Mouse (Mus musculus) left cerebral cortex, postnatal 25 days (tissue): ENCODE results near the gene Wdr90. TPM values are rescaled to one million over a fixed set of nuclear protein-coding genes. Genes with fewer than 3 reads are reported as not detected.

Experiments used
- DNase-seq, 2 experiments: peaks; one replicate each; pipeline ENCODE4 v3.0.0; 2022; ENCODE audit warnings: low spot score in 2 of 2, mixed read lengths in 1 of 2
- intact Hi-C: fragments of 180-260 bp; cut with DNase I; formaldehyde crosslinking; loops from one replicate; pipeline ENCODE4 v1.15.1; 2025
- total RNA-seq, 2 experiments: library from RNA; stranded (reverse); gene quantifications; 2 replicates each; pipeline ENCODE4 v1.2.3; 2021

The Wdr90 gene
- total RNA-seq, 2 experiments from 2014 or later: 29.8 to 31.4 TPM

DNA sequence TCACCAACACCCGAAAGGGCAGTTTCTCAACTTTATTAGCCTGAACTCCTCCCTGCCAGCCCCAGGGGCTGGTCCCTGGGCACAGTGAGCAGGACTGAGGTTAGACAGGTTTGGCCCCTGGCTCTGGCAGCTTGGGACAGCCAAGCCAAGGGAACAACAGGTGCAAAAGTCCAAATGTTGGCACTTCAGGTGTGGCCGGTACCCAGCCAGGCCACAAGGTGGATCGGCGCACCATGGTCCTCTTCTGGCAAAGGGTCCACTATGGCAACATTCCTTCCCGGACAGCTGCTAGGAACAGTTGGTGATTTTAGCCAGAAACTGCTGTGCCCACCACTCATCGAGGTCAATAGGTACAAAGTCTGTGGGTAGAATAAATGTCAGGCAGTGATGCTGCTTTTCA lies 2.4 kb upstream of the Wdr90 start:
- DNase-seq: no peak
- intact Hi-C loops: no loop called here

GRCm38 (mm10) chr17:25861704-25862612 lies 657 bp upstream of the Wdr90 start:
- no peak for DNase-seq
- intact Hi-C loops: no loop called here

- no peak for DNase-seq
- intact Hi-C loops: no loop called here
Measured at GRCm38 (mm10) chr17:25860229-25860628, 1.1 kb downstream of the Wdr90 start.

GRCm38 (mm10) chr17:25844396-25844901 lies 16.9 kb downstream of the Wdr90 start, which contains the start of gene Rhot2:
TSS of gene Rhot2 (minus strand) at chr17:25844851.
- intact Hi-C loops: no loop called here
- DNase-seq: peak; percentile 94 to 97

DNA sequence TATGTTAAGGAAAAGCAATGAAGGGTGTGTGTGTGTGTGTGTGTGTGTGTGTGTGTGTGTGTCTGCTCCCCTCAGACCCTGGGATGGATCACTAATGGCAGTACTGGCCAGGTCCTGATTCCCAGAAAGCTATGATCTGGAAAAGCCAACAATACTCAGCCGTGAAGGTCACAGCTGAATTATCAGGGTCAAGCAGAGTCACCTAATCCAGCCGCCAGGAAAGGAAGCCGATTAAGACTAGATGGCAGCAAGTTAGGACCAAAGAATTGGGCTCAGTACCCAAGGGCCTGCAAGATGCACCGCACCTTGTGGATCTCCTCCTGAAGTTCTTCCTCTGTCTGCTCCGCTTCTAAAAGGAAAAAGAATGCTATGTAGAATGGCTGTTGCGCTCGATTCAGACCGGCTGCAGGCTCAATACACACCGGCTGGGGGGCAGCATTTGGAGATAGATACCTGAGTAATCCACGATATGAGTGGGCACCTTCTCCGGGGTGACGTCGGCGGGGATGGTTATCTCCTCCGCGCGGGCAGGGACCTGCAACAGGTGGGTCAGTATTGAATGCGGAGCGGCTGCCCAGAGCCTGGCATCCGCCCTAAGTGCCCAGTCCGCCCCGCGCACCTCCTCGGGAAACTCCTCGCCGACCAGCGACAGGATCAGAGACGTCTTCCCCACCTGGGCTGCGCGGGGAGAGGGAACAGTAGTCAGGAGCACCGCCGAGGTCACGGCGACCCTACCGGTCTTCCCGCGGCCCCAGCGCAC lies 17.5 kb downstream of the Wdr90 start:
- intact Hi-C loops: no loop called here
- DNase-seq: peak; percentile 46 to 49

- no peak for DNase-seq
- intact Hi-C loops: no loop called here
Measured at GRCm38 (mm10) chr17:25843122-25843521, 18.2 kb downstream of the Wdr90 start.

DNA sequence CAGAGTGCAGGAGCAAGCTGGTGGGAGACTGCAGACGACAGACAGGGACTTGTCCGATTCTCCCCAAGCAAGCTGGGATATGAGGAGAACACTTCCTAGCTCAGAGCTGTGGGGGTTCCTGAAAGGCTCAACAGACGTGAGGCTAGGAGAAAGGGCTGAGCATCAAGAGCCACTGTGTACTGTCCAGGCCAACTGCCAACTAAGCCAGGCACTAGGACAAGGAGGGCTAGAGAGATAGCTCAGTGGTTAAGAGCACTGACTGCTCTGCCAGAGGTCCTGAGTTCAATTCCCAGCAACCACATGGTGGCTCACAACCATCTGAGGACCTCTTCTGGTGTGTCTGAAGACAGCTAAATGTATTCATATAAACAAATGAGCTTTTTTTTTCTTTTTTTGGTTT lies 18.8 kb downstream of the Wdr90 start:
- intact Hi-C loops: no loop called here
- no peak for DNase-seq

GRCm38 (mm10) chr17:25841117-25841880 lies 20.0 kb downstream of the Wdr90 start, which contains the start of gene Gm20683:
TSS of gene Gm20683 (minus strand) at chr17:25841763.
- intact Hi-C loops: no loop called here
- DNase-seq: no peak

- intact Hi-C loops: no loop called here
- DNase-seq: no peak
Measured at GRCm38 (mm10) chr17:25840519-25840918, 20.8 kb downstream of the Wdr90 start.

GRCm38 (mm10) chr17:25839455-25840235 lies 21.7 kb downstream of the Wdr90 start:
- no peak for DNase-seq
- intact Hi-C loops: no loop called here

DNA sequence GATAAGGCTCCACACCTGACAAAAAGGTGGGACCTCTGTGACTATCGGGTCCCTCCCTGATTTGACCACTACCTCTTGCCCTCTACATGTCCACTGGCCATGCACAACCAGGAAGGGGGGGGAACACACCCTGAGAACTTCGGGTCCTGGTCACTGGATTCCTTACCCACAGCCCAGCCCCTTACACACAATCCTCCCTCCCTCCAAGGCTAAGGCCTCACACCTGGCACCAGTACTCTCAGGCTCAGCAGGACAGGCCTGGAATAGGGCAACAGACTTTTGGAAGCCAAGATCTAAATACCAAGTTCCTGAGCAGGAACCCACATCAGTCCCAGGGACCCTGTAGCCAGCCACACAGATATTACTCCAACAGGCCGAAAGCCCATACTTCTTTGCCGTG lies 22.4 kb downstream of the Wdr90 start:
- intact Hi-C loops: no loop called here
- DNase-seq: no peak

DNA sequence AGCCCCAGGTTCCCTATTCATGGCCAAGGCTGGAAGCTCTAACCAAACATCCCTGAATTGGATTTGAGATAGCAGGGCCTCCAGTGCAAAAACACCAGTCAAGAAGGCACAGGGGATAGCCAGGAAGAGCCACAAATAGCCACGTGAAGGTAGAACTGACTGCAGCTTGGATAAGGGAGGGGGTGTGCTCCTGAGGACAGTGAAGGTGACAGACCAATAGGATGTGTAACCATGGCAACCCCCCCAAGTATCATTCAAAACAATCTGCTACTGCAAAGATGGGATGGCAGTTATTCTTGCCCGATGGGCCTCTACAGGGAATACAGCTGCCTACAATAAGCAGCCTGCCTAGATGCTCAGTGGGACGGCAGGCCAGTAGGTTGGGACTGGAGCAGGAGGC lies 23.8 kb downstream of the Wdr90 start:
- DNase-seq: peak; percentile 26 to 52
- intact Hi-C loops: no loop called here

- peak; percentile 87 to 94 for DNase-seq
Measured at GRCm38 (mm10) chr17:25837076-25837410, 24.3 kb downstream of the Wdr90 start, which contains the start of gene Rhbdl1. TSS of gene Rhbdl1 (minus strand) at chr17:25837295.

DNA sequence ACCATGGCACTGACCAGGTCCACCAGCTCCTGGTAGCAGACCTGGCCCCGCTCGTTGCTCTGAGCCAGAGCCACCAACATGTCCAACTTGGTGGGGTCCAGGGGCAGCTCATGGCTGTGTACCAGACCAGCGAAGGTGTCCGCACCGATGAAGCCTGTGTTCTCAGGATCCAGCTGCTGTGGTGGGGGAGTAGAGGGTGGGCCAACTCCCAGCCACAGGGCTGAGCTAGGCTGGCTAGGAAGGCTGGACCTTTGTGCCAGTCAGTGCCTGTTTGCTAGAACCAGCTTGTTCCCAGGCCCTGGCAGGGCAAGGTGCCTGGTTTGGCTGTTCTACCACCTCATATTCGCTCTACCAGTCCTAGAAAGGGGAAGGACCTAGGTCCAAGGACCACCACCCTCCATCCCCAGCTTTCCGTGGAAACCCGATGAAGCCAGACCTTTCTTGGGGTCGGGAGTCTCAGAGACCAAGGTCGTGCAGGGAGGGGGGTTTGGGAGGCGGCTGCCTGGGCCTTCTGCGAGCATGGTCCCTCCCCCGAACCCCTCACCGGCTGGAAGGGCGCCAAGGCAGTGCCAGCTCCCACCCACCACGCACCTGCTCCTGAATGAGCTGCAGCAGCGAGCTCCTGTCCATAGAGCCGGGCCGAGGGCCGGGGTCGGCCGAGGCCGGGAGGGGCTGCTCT lies 24.8 kb downstream of the Wdr90 start:
- intact Hi-C loops: no loop called here
- no peak for DNase-seq

More at GRCm38 (mm10) chr17:25837076-25837410, 24.3 kb downstream of the Wdr90 start, which contains the start of gene Rhbdl1:
- intact Hi-C loops: no loop called here

GRCm38 (mm10) chr17:25835816-25836215 lies 25.5 kb downstream of the Wdr90 start:
- intact Hi-C loops: no loop called here

GRCm38 (mm10) chr17:25835301-25835700 lies 26.0 kb downstream of the Wdr90 start:
- no peak for DNase-seq
- intact Hi-C loops: no loop called here

More at GRCm38 (mm10) chr17:25835816-25836215, 25.5 kb downstream of the Wdr90 start:
- no peak for DNase-seq

- intact Hi-C loops: no loop called here
Measured at GRCm38 (mm10) chr17:25834595-25835222, 26.6 kb downstream of the Wdr90 start.

More at GRCm38 (mm10) chr17:25834595-25835222, 26.6 kb downstream of the Wdr90 start:
- DNase-seq: no peak
